In genomic region chr15:60967841-60968548, GRCm38 (mm10) we compare ENCODE assay signal across 13 mouse cellular contexts. TPM values are rescaled to one million over a fixed set of nuclear protein-coding genes. Genes with fewer than 3 reads are reported as not detected.
DNase-seq lines count a peak whose midpoint lies in the region; ATAC-seq and TF ChIP-seq lines count a peak whose summit lies in the region.
"Had no signal": no experiment of that assay in that cellular context is flagged by ENCODE, and none has a peak within 500 bp of the region (broad histone marks: within the 10 kb centered on the region; RNA-seq: fewer than 3 reads in every experiment).

No protein-coding gene starts in this region.

- no peak overlapping the region for H3K27ac ChIP-seq in kidney, embryonic 14.5 days (ENCODE audit: low read depth, low read length)
- H3K27ac ChIP-seq in forebrain, embryonic 12.5 days: peak overlapping the region; percentile 61; the same call in 1 of the 2 replicates
- H3K27ac ChIP-seq in neural tube, embryonic 15.5 days (replicated peaks): no peak overlapping the region
- no peak overlapping the region for H3K27ac ChIP-seq in stomach, postnatal 0 days (replicated peaks)
- no peak overlapping the region for H3K27ac ChIP-seq in heart, embryonic 12.5 days (ENCODE audit: poor library complexity, severe bottlenecking)
- H3K27ac ChIP-seq: heart, embryonic 15.5 days had no signal

- peak; percentile 95 for ATAC-seq in kidney, embryonic 14.5 days (ENCODE audit: low FRiP score, low TSS enrichment)
- ATAC-seq in forebrain, embryonic 12.5 days (ENCODE audit: low FRiP score): peak; percentile 87
- peak; percentile 81 for ATAC-seq in neural tube, embryonic 15.5 days (ENCODE audit: low FRiP score)
- ATAC-seq in stomach, postnatal 0 days (ENCODE audit: low FRiP score, low TSS enrichment): no peak
- ATAC-seq in heart, embryonic 12.5 days (ENCODE audit: insufficient number of reproducible peaks, low FRiP score): no peak
- ATAC-seq: liver, postnatal 0 days; Patski had no signal

- WGBS in kidney, embryonic 14.5 days: 27% methylated on average over 9 of the region's 9 CpGs
- WGBS in forebrain, embryonic 12.5 days: 19% methylated on average over 9 of the region's 9 CpGs
- WGBS in neural tube, embryonic 15.5 days: 11% methylated on average over 9 of the region's 9 CpGs
- 75% methylated on average over 9 of the region's 9 CpGs for WGBS in stomach, postnatal 0 days
- WGBS in heart, embryonic 12.5 days: 74% methylated on average over 9 of the region's 9 CpGs

- TF ChIP-seq EP300 in stomach, postnatal 0 days (optimal IDR thresholded peaks at IDR 0.05): no peak

- no peaks in the 10 kb centered on the region for H3K9me3 ChIP-seq in kidney, embryonic 14.5 days (ENCODE audit: control insufficient read depth, low read length)
- H3K9me3 ChIP-seq in forebrain, embryonic 12.5 days: no peaks in the 10 kb centered on the region
- H3K9me3 ChIP-seq in neural tube, embryonic 15.5 days (replicated peaks): no peaks in the 10 kb centered on the region
- H3K9me3 ChIP-seq in stomach, postnatal 0 days (ENCODE audit: control insufficient read depth, low read length): no peaks in the 10 kb centered on the region
- H3K9me3 ChIP-seq in heart, embryonic 12.5 days (replicated peaks): no peaks in the 10 kb centered on the region
- H3K9me3 ChIP-seq: heart, embryonic 15.5 days had no signal

- DNase-seq in kidney, postnatal 14 days: no peak
- peak; percentile 71 for DNase-seq in mesoderm, embryonic 11.5 days (ENCODE audit: low read depth, low spot score)
- DNase-seq in stomach, postnatal 0 days (ENCODE audit: low spot score): no peak
- no peak for DNase-seq in spleen, postnatal 4 days (ENCODE audit: low spot score in 2 of 2)
- DNase-seq: kidney, adult 8-10 months; liver, postnatal 0 days had no signal

- no peak for TF ChIP-seq CTCF in stomach, postnatal 0 days (IDR thresholded peaks at IDR 0.05; ENCODE audit: low read depth)

- no peaks in the 10 kb centered on the region for H3K36me3 ChIP-seq in kidney, embryonic 14.5 days (ENCODE audit: control insufficient read depth, insufficient read depth, low read length)
- no peaks in the 10 kb centered on the region for H3K36me3 ChIP-seq in forebrain, embryonic 12.5 days (replicated peaks)
- no peaks in the 10 kb centered on the region for H3K36me3 ChIP-seq in neural tube, embryonic 15.5 days
- H3K36me3 ChIP-seq in stomach, postnatal 0 days (ENCODE audit: control insufficient read depth, insufficient read depth, low read length): no peaks in the 10 kb centered on the region
- H3K36me3 ChIP-seq in heart, embryonic 12.5 days: no peaks in the 10 kb centered on the region
- H3K36me3 ChIP-seq: heart, embryonic 15.5 days had no signal

- H3K4me1 ChIP-seq in kidney, embryonic 14.5 days (ENCODE audit: control insufficient read depth, insufficient read depth, low read length): no peaks in the 10 kb centered on the region
- peaks cover 14% of the 10 kb centered on the region for H3K4me1 ChIP-seq in forebrain, embryonic 12.5 days
- H3K4me1 ChIP-seq in neural tube, embryonic 15.5 days: peaks cover 11% of the 10 kb centered on the region
- H3K4me1 ChIP-seq in stomach, postnatal 0 days (replicated peaks; ENCODE audit: control insufficient read depth, insufficient read depth): no peaks in the 10 kb centered on the region
- no peaks in the 10 kb centered on the region for H3K4me1 ChIP-seq in heart, embryonic 12.5 days (replicated peaks)
- H3K4me1 ChIP-seq: heart, embryonic 15.5 days had no signal

- H3K27me3 ChIP-seq in kidney, embryonic 14.5 days (ENCODE audit: control insufficient read depth, insufficient read depth, low read length): no peaks in the 10 kb centered on the region
- no peaks in the 10 kb centered on the region for H3K27me3 ChIP-seq in forebrain, embryonic 12.5 days
- H3K27me3 ChIP-seq in neural tube, embryonic 15.5 days (replicated peaks): no peaks in the 10 kb centered on the region
- no peaks in the 10 kb centered on the region for H3K27me3 ChIP-seq in stomach, postnatal 0 days (ENCODE audit: control insufficient read depth, insufficient read depth, low read length)
- H3K27me3 ChIP-seq in heart, embryonic 12.5 days (replicated peaks): no peaks in the 10 kb centered on the region
- H3K27me3 ChIP-seq: heart, embryonic 15.5 days; Patski had no signal

- no peak overlapping the region for H3K4me2 ChIP-seq in kidney, embryonic 14.5 days (replicated peaks; ENCODE audit: low read depth, low read length)
- H3K4me2 ChIP-seq in forebrain, embryonic 12.5 days: no peak overlapping the region
- no peak overlapping the region for H3K4me2 ChIP-seq in neural tube, embryonic 15.5 days
- H3K4me2 ChIP-seq in stomach, postnatal 0 days (replicated peaks; ENCODE audit: low read depth): no peak overlapping the region
- no peak overlapping the region for H3K4me2 ChIP-seq in heart, embryonic 12.5 days
- H3K4me2 ChIP-seq: heart, embryonic 15.5 days had no signal

- no peak overlapping the region for H3K4me3 ChIP-seq in kidney, embryonic 14.5 days (ENCODE audit: low read length)
- no peak overlapping the region for H3K4me3 ChIP-seq in forebrain, embryonic 12.5 days (replicated peaks)
- H3K4me3 ChIP-seq in neural tube, embryonic 15.5 days (replicated peaks): no peak overlapping the region
- no peak overlapping the region for H3K4me3 ChIP-seq in stomach, postnatal 0 days (ENCODE audit: low read depth, low read length)
- no peak overlapping the region for H3K4me3 ChIP-seq in heart, embryonic 12.5 days
- H3K4me3 ChIP-seq: heart, embryonic 15.5 days had no signal

- H3K9ac ChIP-seq in kidney, embryonic 14.5 days (ENCODE audit: low read depth, low read length): no peak overlapping the region
- no peak overlapping the region for H3K9ac ChIP-seq in forebrain, embryonic 12.5 days
- no peak overlapping the region for H3K9ac ChIP-seq in neural tube, embryonic 15.5 days (replicated peaks)
- no peak overlapping the region for H3K9ac ChIP-seq in stomach, postnatal 0 days (ENCODE audit: low read length)
- H3K9ac ChIP-seq in heart, embryonic 12.5 days: no peak overlapping the region
- H3K9ac ChIP-seq: heart, embryonic 15.5 days; liver, postnatal 0 days had no signal

RNA-seq across cellular contexts. Expression of gene A1bg, which starts 45.2 kb away (rescaled TPM):
- polyA plus RNA-seq in kidney, embryonic 14.5 days (2014; fragmentation: Nextera tagmentation; extraction: Ambion mirVana): not detected in 2 replicates
- not detected in 2 replicates for polyA plus RNA-seq in forebrain, embryonic 12.5 days (2016; fragmentation: Nextera tagmentation; extraction: Ambion mirVana)
- not detected in 2 replicates for polyA plus RNA-seq in neural tube, embryonic 15.5 days (2015; fragmentation: Nextera tagmentation; extraction: Ambion mirVana)
- polyA plus RNA-seq in stomach, postnatal 0 days (2015; fragmentation: Nextera tagmentation; extraction: Ambion mirVana): not detected in 2 replicates
- polyA plus RNA-seq in heart, embryonic 12.5 days (2016; fragmentation: Nextera tagmentation; extraction: Ambion mirVana): not detected in 2 replicates
- polyA plus RNA-seq: heart, embryonic 15.5 days; liver, postnatal 0 days; Patski; stomach, embryonic 16.5 days had no signal

Comparison
In these comparisons a context has a peak if more than half of its experiments do, and no peak if none do; other contexts are left out.
1. ATAC-seq: peak in kidney, embryonic 14.5 days (single experiment), forebrain, embryonic 12.5 days (single experiment) and neural tube, embryonic 15.5 days (single experiment); none in stomach, postnatal 0 days (single experiment) and heart, embryonic 12.5 days (single experiment).